Mouse (Mus musculus) common myeloid progenitor, adult 5-6 weeks (primary cell): Measurements from ENCODE around the gene Cst7. TPM values are rescaled to one million over a fixed set of nuclear protein-coding genes. Genes with fewer than 3 reads are reported as not detected.

Experiments used
- ATAC-seq: replicated peaks from 2 replicates; pipeline ENCODE4 v1.8.0; 2016; ENCODE audit warnings: low read depth, mild to moderate bottlenecking, moderate TSS enrichment, inconsistent platforms; ENCODE audit not compliant: poor library complexity, severe bottlenecking
- total RNA-seq: library from RNA; stranded (forward); fragments of 200-1000, 187-1606 nt; gene quantifications from 2 replicates; pipeline ENCODE4 v1.2.3, GENCODE M21; 2017

Gene Cst7
- total RNA-seq, 1 experiment from 2014 or later, result 112 TPM

DNA sequence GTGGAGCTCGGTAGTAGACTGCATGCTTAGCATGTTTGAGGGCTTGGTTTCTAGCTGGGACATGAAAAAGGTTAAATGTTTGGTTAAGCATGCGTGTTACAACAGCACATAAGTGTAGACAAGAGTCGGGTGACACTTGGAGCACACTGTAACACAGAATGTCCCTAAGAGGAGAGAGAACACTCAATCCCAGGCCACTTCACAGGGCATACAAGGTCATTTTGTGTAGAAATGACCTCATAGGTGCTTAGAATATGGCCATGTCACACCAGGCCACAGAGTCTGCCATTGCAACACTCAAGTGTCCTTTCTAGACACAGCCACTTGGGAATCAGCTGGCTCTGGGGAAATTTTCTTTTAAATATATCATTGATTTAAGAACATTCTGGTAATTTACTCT, 53.7 kb downstream of the Cst7 start:
- ATAC-seq, result no peak

GRCm38 (mm10) chr2:150624926-150625325, 54.7 kb downstream of the Cst7 start:
- no peak for ATAC-seq

DNA sequence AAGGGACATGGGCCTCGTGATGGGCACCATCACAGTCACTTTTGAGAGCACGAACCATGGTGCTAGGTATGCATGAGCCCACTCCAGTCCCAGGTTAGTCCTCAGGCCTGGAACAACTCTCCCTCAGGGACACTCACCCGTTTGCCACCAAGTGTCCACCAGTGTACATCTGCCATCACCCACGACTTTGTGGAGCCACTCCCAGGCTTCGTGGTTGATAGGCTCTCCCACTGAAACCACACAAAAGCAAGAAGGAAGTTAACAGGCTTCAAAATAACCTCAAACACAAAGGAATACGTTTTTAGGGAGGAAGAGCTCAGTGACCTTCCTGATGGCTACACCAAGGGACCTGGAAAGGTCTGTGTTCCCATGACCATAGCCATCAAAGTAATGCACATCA, 56.9 kb downstream of the Cst7 start:
- ATAC-seq, result peak; percentile 77

Other genes with a start within 250 kb of the Cst7 start
- 10.5 and 15.8 TPM in 2 replicates for gene Gm10130, start 246.7 kb upstream of the Cst7 start, total RNA-seq
- gene 3300002I08Rik, start 207.7 kb upstream of the Cst7 start, total RNA-seq, result 3.9 and 12.6 TPM in 2 replicates
- 4.2 TPM in 2 replicates for gene Zfp442, start 118.9 kb upstream of the Cst7 start, total RNA-seq
- gene Zfp345, start 85.3 kb upstream of the Cst7 start, total RNA-seq, result 0.92 TPM in 1 of 2 replicates, not detected in the other
- gene Apmap, start 38.2 kb downstream of the Cst7 start, total RNA-seq, result 42.3 and 46.1 TPM in 2 replicates
- 39.6 and 40.4 TPM in 2 replicates for gene Acss1, start 98.1 kb downstream of the Cst7 start, total RNA-seq
- gene Vsx1, start 118.9 kb downstream of the Cst7 start, total RNA-seq, result not detected in 2 replicates
- gene Entpd6, start 178.6 kb downstream of the Cst7 start, total RNA-seq, result 13.9 and 18.4 TPM in 2 replicates
- 29.7 TPM in 2 replicates for gene Pygb, start 216.3 kb downstream of the Cst7 start, total RNA-seq